Comparison of ENCODE assay signal across 8 mouse cellular contexts in the genomic region with DNA sequence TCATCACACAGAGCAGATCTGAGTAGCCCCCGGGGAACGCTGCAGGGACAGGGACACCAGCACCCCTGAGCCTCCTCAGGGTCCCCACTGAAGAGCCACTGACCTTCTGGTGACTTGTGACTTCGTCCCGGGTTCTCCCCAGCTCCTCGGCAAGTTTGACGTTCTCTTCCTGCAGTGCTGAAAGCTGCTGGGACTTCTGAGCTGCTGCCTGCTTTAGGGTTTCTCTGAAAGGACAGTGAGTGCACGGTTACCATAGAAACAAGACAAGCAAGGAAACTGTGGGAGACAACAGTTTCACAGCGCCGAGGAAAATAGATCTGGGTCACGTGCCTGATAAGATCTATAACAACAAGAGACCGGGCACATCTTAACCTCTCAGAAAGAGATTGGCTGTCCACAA. TPM values are rescaled to one million over a fixed set of nuclear protein-coding genes. Genes with fewer than 3 reads are reported as not detected.
DNase-seq lines count a peak whose midpoint lies in the region; ATAC-seq and TF ChIP-seq lines count a peak whose summit lies in the region.

No protein-coding gene starts in this region.

- H3K4me2 ChIP-seq in midbrain, embryonic 15.5 days = peak overlapping the region; percentile 32; the same call in 1 of the 2 replicates
- no peak overlapping the region for H3K4me2 ChIP-seq in intestine, postnatal 0 days (replicated peaks; ENCODE audit: low read depth)

- ATAC-seq in midbrain, embryonic 15.5 days (replicated peaks) = peak; percentile 71; the same call in 1 of the 2 replicates
- no peak for ATAC-seq in intestine, postnatal 0 days

- no peaks in the 10 kb centered on the region for H3K9me3 ChIP-seq in midbrain, embryonic 15.5 days
- no peaks in the 10 kb centered on the region for H3K9me3 ChIP-seq in intestine, postnatal 0 days (ENCODE audit: control insufficient read depth)

- H3K9ac ChIP-seq in midbrain, embryonic 15.5 days = 0 out of 2 replicates have a peak overlapping the region, but pooled peaks have one; percentile 22
- no peak overlapping the region for H3K9ac ChIP-seq in intestine, postnatal 0 days (ENCODE audit: low read depth, low read length)

- no peaks in the 10 kb centered on the region for H3K27me3 ChIP-seq in midbrain, embryonic 15.5 days (replicated peaks)
- no peaks in the 10 kb centered on the region for H3K27me3 ChIP-seq in intestine, postnatal 0 days (replicated peaks; ENCODE audit: control insufficient read depth, insufficient read depth, low read length)

- no peak for TF ChIP-seq CTCF in intestine, postnatal 0 days (IDR thresholded peaks at IDR 0.05; ENCODE audit: low read depth)

- H3K36me3 ChIP-seq in midbrain, embryonic 15.5 days (replicated peaks) = peaks cover 31% of the 10 kb centered on the region
- H3K36me3 ChIP-seq in intestine, postnatal 0 days (ENCODE audit: control insufficient read depth, insufficient read depth) = peaks cover 39% of the 10 kb centered on the region

- peaks cover 6% of the 10 kb centered on the region for H3K4me1 ChIP-seq in midbrain, embryonic 15.5 days
- H3K4me1 ChIP-seq in intestine, postnatal 0 days (replicated peaks; ENCODE audit: control insufficient read depth, insufficient read depth, low read length) = no peaks in the 10 kb centered on the region

- peak; percentile 46 for DNase-seq in adrenal gland, postnatal 14 days
- no peak for DNase-seq in adrenal gland, adult 18-20 months (ENCODE audit: low spot score in 2 of 2)
- peak; percentile 24 for DNase-seq in lung, postnatal 36 days
- DNase-seq in lung, postnatal 10 days = no peak
- DNase-seq in heart, postnatal 25 days (ENCODE audit: low spot score) = peak; percentile 5
- no peak for DNase-seq in cerebellum, postnatal 36 days

- no peak overlapping the region for H3K4me3 ChIP-seq in midbrain, embryonic 15.5 days
- no peak overlapping the region for H3K4me3 ChIP-seq in intestine, postnatal 0 days (ENCODE audit: low read depth, low read length)

- intact Hi-C loops in heart, postnatal 25 days (cut with DNase I) = no loop called here

- peak overlapping the region; percentile 63 for H3K27ac ChIP-seq in midbrain, embryonic 15.5 days
- no peak overlapping the region for H3K27ac ChIP-seq in intestine, postnatal 0 days (ENCODE audit: low read depth, low read length)

- WGBS in midbrain, embryonic 15.5 days = 37% methylated on average over 11 of the region's 11 CpGs
- WGBS in intestine, postnatal 0 days = 46% methylated on average over 11 of the region's 11 CpGs

RNA-seq across cellular contexts. Expression of a gene that starts 30.7 kb away (rescaled TPM):
- 42.0 and 43.7 TPM in 2 replicates for total RNA-seq in adrenal gland, postnatal 14 days (2021)
- 10 to 100 TPM; 43.8 to 49.3 TPM for total RNA-seq in adrenal gland, adult 18-20 months (2021)
- total RNA-seq in heart, postnatal 25 days (2021) = 10 to 100 TPM; 24.8 to 34.0 TPM
- 46.4 and 47.2 TPM in 2 replicates for polyA plus RNA-seq in midbrain, embryonic 15.5 days (2015; fragmentation: Nextera tagmentation; extraction: Ambion mirVana)
- polyA plus RNA-seq in intestine, postnatal 0 days (2015; fragmentation: Nextera tagmentation; extraction: Ambion mirVana) = 15.9 and 17.7 TPM in 2 replicates

Comparison
In these comparisons a context has a peak if more than half of its experiments do, and no peak if none do; other contexts are left out.
1. DNase-seq: peak in adrenal gland, postnatal 14 days (single experiment), lung, postnatal 36 days (single experiment) and heart, postnatal 25 days (single experiment); none in adrenal gland, adult 18-20 months (0 of 2), lung, postnatal 10 days (single experiment) and cerebellum, postnatal 36 days (0 of 2).